ENCODE assay signal across 7 mouse cellular contexts in the genomic region with DNA sequence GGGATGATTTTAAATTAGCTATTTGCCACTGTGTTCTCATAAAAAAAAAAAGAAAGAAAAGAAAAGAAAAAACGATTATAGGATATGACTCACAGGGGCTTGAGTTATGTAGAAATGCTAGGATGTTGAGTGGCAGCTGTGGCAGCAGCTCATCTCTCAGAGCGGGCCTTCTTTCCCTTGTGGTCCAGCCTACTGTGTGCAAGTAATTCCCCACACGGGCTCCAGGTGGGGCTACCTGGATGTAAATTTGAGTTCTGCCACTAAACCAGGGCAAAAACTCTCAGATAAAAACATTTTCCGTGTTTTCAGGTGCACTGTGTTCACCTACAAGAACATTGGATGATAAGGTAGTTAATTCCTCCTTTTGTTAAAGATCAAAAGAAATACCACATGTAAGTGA.
DNase-seq lines count a peak whose midpoint lies in the region.

No protein-coding gene starts in this region.

- DNase-seq in lung, adult 18-20 months, result peak; percentile 8
- no peak for DNase-seq in lung, postnatal 14 days
- peak; percentile 51 for DNase-seq in NIH3T3 (ENCODE audit: low read depth)
- DNase-seq in lung, postnatal 10 days, result peak; percentile 9
- DNase-seq in thymus, postnatal 36 days, result peak; percentile 37 to 44
- DNase-seq in right cerebral cortex, postnatal 4 days, result no peak
- DNase-seq in heart, postnatal 4 days, result no peak

Comparison
In these comparisons a context has a peak if more than half of its experiments do, and no peak if none do; other contexts are left out.
1. DNase-seq: peak in lung, adult 18-20 months (2 of 2), NIH3T3 (single experiment), lung, postnatal 10 days (single experiment) and thymus, postnatal 36 days (2 of 2); none in lung, postnatal 14 days (single experiment), right cerebral cortex, postnatal 4 days (single experiment) and heart, postnatal 4 days (single experiment).